Mouse (Mus musculus): ENCODE measurements around the gene Fggy. TPM values are rescaled to one million over a fixed set of nuclear protein-coding genes. Genes with fewer than 3 reads are reported as not detected.

Fggy gene
- total RNA-seq, 2 experiments from 2014 or later = 15.7 to 18.3 TPM

DNA sequence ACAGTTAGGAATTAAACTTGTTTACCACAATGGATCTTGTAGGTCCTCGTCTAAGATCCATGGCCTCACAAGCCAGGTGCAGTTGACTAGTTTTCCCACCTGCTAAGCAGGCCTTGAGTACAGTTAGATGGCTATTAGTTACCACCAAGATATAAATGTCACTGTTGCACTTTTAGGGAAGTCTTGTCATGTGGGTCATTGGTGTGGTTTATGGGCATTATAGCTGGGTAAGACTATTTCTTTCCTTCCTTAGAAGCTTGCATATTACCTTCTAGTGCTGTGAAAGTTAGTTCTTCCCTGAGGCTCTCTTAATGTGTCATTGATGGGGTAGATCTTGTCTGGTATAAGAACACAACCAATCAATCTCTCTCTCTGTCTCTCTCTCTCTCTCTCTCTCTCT, 152.4 kb downstream of the Fggy start:
- DNase-seq (ENCODE audit: extremely low spot score in 1 of 2, low spot score in 2 of 2) = no peak
- no peak overlapping the region for H3K4me3 ChIP-seq
- intact Hi-C loops (cut with DNase I) = no loop called here
- no peak for TF ChIP-seq CTCF (IDR thresholded peaks at IDR 0.05)
- no peak overlapping the region for H3K27ac ChIP-seq

DNA sequence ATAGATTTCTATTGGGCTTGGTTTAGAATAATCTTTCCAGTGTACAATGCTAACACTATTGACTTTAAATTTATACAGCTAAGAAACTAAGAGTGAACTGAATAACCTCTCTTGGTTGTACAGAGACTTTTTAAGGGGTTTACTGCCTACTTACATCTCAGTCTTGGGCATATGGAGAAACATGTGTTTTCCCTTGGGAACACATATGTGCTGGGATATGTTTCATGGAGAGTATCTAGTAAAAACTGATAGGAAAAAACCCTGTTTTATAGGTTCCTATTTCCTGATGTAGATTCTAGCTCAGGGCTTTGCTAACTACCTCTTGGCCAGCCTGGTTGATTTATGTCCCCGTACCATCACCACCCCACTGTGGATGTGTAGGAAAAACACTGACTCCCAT, 155.5 kb downstream of the Fggy start:
- no peak for TF ChIP-seq CTCF (IDR thresholded peaks at IDR 0.05)
- Histone ChIP-seq H3K27ac (no peak overlapping the region), H3K4me3 (no peak overlapping the region)
- no peak for DNase-seq (ENCODE audit: extremely low spot score in 1 of 2, low spot score in 2 of 2)
- intact Hi-C loops (cut with DNase I) = no loop called here

DNA sequence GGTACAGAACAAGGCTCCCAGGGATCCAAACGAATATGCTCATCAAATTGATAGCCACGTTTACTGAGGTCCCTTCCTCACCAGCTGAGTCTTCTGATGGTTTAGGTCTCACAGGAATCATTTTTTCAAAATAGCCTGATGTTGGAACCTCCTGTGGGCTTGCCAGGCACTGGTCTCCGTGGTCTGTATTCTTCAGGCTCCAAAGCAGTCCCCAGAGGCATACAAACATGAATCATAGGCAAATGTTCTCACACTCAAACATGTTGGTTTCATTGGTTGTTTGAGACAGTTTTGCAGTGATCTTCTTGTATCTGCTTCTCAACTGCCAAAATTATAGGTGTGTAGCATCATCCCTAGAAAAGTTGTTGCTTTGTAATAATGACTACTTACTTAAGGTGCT, 156.0 kb downstream of the Fggy start:
- intact Hi-C loops (cut with DNase I) = no loop called here
- DNase-seq (ENCODE audit: extremely low spot score in 1 of 2, low spot score in 2 of 2) = no peak
- no peak for TF ChIP-seq CTCF (IDR thresholded peaks at IDR 0.05)
- no peak overlapping the region for H3K27ac ChIP-seq
- H3K4me3 ChIP-seq = no peak overlapping the region

DNA sequence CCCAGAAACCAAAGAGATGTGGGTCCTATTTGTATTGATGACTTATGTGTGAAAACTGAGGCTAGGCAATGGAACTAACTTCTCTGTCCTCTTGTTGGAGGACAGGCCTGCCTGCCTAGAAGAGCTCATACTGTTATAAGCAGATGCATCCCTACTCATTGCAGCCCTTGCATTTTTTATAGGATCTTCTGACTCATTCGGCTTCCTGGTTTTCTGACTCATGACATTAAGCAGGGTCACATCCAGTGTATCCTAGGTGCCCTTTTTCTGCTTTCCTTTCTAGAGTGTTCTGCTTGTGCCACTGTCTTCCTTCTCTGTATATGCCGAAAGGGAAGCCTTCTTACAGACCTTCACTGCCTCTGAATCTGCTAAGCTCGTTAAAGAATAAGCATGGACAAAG, 158.8 kb downstream of the Fggy start:
- Histone ChIP-seq H3K4me3 (no peak overlapping the region), H3K27ac (no peak overlapping the region)
- intact Hi-C loops (cut with DNase I) = no loop called here
- DNase-seq (ENCODE audit: extremely low spot score in 1 of 2, low spot score in 2 of 2) = no peak
- no peak for TF ChIP-seq CTCF (IDR thresholded peaks at IDR 0.05)

DNA sequence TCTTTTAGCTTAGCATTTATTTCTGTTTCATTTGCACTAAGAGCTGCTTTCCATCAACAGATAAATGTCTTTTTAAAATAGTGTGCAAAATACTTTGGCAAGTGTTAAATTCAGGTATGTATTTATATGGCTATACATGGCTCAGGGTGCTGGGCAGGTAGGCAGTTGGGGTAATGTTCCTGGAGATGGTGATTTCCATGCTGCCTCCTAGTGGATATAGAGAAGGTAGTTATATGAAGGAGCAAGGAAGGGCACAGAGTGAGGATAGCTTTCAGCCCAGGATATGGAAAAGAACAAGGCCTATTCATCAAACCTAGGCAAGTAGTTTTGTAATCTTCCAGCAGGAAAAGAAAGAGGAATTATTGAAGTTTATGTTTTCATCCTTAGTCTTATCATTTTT, 166.3 kb downstream of the Fggy start:
- Histone ChIP-seq H3K27ac (no peak overlapping the region), H3K4me3 (no peak overlapping the region)
- TF ChIP-seq CTCF (IDR thresholded peaks at IDR 0.05) = peak; percentile 36
- intact Hi-C loops (cut with DNase I) = no loop called here
- DNase-seq (ENCODE audit: extremely low spot score in 1 of 2, low spot score in 2 of 2) = no peak

DNA sequence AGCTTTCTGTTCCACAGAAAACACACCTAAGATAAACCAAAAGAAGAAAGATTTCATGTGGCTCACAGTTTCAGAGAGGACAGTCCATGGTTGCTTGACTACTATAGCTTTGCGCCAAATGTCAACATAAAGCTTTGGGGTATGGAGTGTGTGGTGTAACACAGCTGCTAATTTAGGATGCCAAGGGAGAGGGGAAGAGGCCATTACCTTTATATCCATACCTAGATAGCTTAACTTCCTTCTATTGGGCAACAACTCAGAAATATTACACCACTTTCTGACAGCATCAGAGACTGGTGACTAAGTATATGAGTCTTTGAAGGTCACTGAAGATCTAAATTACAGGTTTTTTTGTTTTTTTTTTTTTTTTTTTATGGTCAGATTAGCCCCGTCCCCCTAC, 169.1 kb downstream of the Fggy start:
- no peak overlapping the region for H3K27ac ChIP-seq
- intact Hi-C loops (cut with DNase I) = no loop called here
- TF ChIP-seq CTCF (IDR thresholded peaks at IDR 0.05) = no peak
- DNase-seq (ENCODE audit: extremely low spot score in 1 of 2, low spot score in 2 of 2) = no peak
- no peak overlapping the region for H3K4me3 ChIP-seq

DNA sequence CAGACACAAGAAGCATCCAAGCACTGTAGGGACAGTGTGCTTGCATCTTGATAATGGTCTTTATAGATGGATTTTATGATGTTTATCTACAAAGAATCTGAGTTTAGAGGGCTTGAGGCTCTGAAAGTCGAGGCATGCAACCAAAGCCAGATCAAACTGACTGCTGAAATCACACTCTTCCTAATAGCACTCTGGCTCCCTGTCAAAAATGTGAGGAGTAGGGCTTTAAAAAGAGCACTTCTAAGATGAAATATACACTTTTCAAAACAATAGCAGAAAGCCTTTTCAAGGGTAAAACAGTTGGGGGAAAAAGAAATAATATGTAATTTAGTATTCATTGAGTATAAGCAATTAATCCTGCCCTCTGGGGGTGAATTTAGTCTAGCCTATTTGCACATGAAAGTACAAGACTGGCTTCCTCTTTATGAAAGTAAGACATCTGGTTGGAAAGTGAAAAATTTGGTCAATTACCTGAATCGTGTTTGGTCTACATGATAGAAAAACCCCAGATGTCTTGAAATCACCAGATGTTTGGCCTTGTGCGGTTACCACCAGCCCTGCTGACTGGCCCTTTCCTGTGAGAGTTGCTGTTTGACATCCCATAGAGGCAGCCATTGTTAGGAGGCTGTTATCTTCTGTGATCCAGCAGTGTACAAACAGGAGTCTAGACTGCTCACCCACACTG, 172.0 kb downstream of the Fggy start:
- no peak for TF ChIP-seq CTCF (IDR thresholded peaks at IDR 0.05)
- intact Hi-C loops (cut with DNase I) = no loop called here
- H3K27ac ChIP-seq = no peak overlapping the region
- no peak overlapping the region for H3K4me3 ChIP-seq
- no peak for DNase-seq (ENCODE audit: extremely low spot score in 1 of 2, low spot score in 2 of 2)

DNA sequence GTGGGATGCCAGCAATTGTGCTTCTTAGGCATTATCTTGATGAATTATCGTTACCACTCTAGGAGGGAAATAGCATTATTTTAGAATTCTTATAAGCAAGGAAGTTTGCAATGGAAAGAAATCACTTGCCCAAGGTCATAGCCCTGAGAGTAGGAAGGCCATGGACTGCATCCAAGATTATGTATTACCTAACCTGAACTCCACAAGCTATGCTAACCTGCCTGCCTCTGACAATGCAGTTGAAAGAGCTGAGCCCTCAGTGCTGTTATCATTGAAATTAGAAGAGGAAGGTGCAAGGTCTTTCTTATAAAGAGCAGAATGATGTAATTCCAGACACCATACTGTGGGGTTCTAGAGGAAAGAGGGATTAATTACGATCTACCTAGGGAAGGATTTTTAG, 173.8 kb downstream of the Fggy start:
- H3K4me3 ChIP-seq = no peak overlapping the region
- intact Hi-C loops (cut with DNase I) = no loop called here
- no peak for TF ChIP-seq CTCF (IDR thresholded peaks at IDR 0.05)
- DNase-seq (ENCODE audit: extremely low spot score in 1 of 2, low spot score in 2 of 2) = no peak
- H3K27ac ChIP-seq = no peak overlapping the region

DNA sequence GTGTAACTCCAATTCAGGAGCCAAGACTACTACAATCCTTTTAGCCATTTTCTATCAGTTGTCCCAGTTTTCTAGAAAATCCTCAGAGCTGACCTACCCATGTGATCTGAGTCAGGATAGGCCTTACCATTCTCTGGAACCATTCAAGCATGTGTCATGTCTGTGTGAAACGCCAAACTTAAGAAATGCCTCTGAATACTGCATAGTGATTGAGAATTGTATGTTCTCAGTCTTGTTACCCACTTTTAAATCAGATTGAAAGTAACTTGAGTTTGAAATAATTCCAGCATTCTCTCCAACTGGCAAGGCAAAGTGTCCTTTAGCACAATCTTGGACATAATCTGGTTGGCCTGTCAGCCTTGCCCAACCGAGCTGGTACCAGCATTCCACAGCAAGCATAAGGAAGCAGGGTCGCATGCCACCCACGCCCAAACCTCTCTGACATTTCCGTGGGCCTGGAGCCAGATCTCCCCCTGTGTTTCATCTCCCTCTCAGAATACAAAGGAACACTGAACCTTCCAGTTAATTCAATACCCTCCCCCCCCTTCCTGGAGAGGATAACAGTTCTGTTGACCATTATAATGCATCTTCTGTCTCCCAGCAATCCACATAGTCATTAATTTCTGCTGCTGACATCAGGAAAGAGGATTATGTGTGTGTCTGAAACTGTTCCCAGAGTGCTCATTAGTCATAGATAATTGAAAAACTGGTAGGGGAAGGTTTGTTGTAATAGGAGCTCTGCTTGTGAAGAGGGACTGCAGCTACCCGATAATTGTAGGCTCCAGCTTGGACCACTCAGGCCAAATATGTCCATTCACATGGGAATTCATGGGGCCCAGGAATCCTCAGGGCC, 176.3 kb downstream of the Fggy start:
- no peak overlapping the region for H3K27ac ChIP-seq
- intact Hi-C loops (cut with DNase I) = no loop called here
- TF ChIP-seq CTCF (IDR thresholded peaks at IDR 0.05) = no peak
- no peak for DNase-seq (ENCODE audit: extremely low spot score in 1 of 2, low spot score in 2 of 2)
- no peak overlapping the region for H3K4me3 ChIP-seq

DNA sequence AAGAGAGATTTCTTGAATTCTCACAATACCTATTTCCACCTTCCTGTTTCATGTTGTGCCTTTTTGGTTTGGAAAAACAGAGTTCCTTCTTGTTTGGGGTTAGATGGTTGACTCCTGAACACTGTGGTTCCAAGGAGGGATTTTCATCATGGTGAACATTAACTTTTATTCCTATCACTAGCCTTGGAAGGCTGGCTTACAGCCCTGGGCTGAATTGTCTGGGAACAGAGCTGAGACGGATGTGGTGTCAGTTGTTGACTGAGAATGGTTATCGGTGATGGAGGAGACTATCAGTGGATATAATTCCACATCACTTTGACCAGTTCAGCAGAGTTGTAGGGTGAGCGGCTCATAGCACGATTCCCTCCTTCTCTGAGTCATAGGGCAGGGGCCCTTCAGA, 178.7 kb downstream of the Fggy start:
- no peak for DNase-seq (ENCODE audit: extremely low spot score in 1 of 2, low spot score in 2 of 2)

DNA sequence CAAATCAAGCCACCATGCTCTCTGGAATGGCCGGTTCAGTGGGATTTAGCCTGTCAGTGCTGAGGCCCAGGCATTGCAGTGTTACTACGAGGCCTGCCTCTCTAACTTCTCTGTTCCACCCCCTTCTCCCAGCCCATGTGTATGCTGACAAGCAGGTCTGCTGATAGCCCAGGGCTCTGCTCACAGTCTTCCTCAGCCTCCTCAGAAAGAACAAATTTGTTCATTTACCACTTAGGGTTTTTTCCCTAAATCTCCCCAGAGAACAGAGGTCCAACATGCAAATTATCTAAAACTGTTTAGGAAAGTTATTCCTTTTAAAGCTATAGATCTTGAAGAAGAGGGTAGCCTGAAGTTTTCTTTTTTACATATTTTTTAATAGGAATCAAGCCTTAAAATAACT, 179.4 kb downstream of the Fggy start:
- no peak for TF ChIP-seq CTCF (IDR thresholded peaks at IDR 0.05)
- Histone ChIP-seq H3K4me3 (no peak overlapping the region), H3K27ac (no peak overlapping the region)
- DNase-seq (ENCODE audit: extremely low spot score in 1 of 2, low spot score in 2 of 2) = no peak
- intact Hi-C loops (cut with DNase I) = no loop called here

More for the DNA sequence above, 178.7 kb downstream of the Fggy start:
- no peak for TF ChIP-seq CTCF (IDR thresholded peaks at IDR 0.05)
- no peak overlapping the region for H3K27ac ChIP-seq
- intact Hi-C loops (cut with DNase I) = no loop called here
- H3K4me3 ChIP-seq = no peak overlapping the region

DNA sequence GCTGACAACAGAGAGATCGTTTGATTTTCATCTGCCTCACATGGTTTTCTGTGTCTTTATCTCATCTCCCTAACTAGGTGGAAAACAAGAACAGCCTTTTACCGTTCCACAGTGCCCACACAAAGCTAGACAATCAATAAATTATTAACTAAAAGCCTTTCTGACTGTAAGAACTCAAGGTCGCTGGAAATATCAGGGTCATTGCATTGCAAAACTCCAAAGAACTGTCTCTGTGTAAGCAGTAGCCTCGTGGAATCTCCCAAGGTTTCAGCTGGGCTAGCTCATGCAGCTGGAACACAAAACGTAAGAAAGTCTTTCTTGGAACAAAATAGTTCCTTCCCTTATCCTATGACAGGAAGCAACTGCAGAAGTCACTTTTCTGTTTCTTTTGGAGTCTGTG, 180.9 kb downstream of the Fggy start:
- no peak overlapping the region for H3K27ac ChIP-seq
- H3K4me3 ChIP-seq = no peak overlapping the region
- no peak for TF ChIP-seq CTCF (IDR thresholded peaks at IDR 0.05)
- intact Hi-C loops (cut with DNase I) = no loop called here
- DNase-seq (ENCODE audit: extremely low spot score in 1 of 2, low spot score in 2 of 2) = no peak

DNA sequence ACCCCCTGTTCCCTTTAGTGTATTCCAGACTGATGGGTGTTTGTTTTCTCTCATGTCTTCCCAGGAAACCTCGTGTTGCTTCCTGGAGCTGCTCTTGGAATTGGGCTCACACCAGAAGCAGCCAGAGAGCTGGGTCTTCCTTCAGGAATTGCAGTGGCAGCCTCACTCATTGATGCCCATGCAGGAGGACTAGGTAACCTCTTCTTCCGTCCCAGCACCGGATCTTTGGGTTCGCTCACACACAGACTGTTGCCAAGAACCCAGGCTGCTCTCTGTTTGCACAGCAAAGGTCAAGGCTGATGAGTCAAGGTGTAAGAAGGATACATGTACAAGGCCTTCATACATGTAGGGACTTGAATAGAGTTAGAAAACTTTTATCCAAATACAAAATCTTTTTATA, 181.4 kb downstream of the Fggy start:
- intact Hi-C loops (cut with DNase I) = no loop called here
- TF ChIP-seq CTCF (IDR thresholded peaks at IDR 0.05) = no peak
- no peak for DNase-seq (ENCODE audit: extremely low spot score in 1 of 2, low spot score in 2 of 2)
- Histone ChIP-seq H3K4me3 (no peak overlapping the region), H3K27ac (no peak overlapping the region)
